Mouse (Mus musculus): ENCODE results near the gene Smg7.

Gene Smg7

GRCm38 (mm10) chr1:152804907-152805306 lies 97.5 kb downstream of the Smg7 start:
- DNase-seq, result no peak

DNA sequence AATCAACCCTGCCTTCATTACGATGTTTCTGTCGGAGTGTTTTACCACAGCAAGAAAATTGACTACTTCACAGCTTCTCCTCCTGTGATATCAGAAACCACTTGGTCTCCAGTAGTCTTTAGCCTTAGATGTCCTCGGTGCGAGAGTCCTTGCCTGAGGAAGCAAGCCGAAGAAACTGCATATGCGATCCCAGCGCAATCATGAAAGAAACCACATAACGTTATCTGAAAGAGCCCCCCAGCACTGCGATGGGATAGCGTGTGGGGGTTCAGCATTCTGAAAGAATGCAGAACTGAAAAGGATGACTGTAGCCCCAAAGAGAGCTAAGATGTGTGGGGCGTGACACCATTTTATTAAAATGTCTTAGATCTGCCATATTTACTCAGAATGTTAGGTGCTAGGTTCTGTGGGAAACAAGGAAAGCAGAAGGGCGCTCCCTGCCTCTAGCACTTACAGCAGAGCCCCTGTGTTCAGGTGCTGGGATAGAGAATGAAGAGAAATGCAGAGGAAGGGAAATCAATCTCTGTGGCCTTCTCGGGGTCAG lies 101.7 kb downstream of the Smg7 start:
- no peak for DNase-seq

DNA sequence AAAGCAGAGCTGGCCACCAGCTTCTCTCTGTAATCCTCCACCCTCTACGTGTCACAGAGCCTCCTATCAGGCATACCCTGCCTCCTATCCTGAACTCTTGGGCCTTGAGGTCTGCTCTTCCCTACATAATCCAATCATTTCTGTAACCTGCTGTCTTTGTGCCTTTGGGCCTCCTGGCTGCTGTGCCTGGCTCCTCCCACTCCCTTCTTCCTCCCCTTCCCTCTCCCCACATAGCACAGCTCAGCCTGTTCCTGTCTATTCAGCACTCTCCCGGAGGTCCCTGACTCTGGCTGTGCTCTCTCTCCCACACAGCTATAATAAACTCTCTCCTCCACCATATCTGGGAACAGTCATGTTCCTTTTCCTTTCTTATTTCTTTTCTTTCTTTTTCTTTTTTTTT lies 102.5 kb downstream of the Smg7 start, which contains the start of gene Ncf2:
Gene Ncf2, plus strand, starts transcription at position 298 of the 400 bp plus-strand sequence.
- DNase-seq, result no peak

GRCm38 (mm10) chr1:152798125-152798524 lies 104.3 kb downstream of the Smg7 start:
- DNase-seq, result no peak

- no peak for DNase-seq
Observed at GRCm38 (mm10) chr1:152796683-152797263, 105.7 kb downstream of the Smg7 start.

- no peak for DNase-seq
Observed at GRCm38 (mm10) chr1:152795688-152796255, 106.7 kb downstream of the Smg7 start.

DNA sequence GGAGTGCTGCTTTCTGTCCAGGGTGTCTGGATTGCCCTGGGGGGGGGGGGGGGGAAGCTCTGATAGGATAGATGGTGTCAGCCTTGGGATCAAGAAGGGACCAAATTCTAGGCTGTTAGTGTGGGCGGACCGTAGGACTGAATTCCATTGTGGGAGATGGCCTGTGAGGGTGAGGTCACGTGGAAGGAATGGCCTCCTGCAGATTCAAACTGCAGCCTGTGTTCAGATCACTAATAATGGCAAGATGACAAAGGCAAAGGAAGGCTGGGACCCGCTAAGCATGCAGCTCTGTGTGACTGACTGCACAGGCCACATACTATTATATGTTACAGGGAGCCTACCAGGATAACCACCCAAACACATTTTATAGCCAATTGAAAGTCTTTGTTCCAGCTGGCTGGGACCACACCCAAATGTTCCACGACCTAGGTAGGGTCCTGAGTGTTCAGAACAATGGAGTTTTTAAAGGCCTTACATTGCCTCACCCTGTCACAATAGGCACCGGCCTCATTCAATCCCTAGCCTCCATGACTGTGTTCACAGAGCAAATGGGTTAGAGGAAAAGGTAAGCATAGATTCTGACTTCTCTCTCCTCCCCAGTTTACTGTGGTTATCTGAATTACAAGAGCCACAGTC lies 108.8 kb downstream of the Smg7 start:
- no peak for DNase-seq

DNA sequence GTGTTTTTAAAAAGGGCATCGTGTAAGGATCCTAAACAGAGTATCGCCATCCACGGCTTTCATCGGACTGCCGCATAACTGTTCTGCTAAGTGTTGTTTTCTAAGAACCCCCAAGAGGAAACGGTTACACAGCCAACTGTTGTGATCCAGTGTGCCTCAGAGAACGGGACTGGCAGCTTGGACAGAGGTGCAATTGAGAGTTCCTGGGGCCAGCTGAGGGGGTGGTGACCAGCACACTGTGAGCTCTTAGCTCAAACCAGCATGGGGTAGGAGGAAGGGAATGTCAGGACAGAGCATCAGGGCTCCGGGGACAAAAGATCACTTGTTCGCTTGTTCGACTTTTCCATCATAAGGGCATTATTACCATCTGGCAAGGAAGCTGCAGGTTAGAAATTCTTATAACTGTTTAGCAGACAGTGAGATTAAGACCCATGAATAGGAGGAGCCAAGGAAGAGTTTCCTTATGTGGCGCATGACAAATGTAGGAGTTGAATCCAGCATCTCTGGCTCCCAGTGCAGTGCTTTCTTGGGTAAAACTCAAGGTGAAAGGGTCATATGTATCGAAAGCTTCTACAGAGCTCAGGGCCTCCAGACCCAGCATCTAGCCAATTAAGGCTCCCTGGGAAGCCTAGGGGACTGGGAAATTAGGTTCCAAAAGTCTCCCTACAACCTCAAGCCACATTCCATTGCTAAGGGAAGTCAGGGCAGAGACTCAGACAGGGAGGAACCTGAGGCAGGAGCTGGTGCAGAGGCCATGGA lies 109.5 kb downstream of the Smg7 start:
- no peak for DNase-seq

DNA sequence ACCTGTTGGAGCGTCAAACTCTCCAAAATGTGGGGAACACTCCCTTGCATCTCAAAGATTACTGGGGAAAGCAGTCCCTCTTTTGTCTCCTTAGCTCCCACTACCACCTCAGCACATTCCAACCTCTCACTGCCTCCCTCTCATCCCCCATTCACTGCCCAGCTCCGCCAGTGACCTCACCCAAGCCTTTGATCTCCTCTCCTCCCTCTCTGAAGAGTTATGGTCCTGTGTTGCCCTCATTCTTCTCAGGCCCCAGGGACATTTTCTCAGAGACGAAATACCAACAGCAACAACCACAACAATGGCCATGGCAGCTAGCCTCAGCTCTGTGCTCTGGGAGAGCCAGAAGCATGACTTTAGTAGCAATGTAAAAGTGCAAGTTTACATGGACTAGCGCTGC lies 111.2 kb downstream of the Smg7 start:
- no peak for DNase-seq

GRCm38 (mm10) chr1:152790821-152791220 lies 111.6 kb downstream of the Smg7 start:
- no peak for DNase-seq

- no peak for DNase-seq
Observed at GRCm38 (mm10) chr1:152790254-152790653, 112.2 kb downstream of the Smg7 start.

DNA sequence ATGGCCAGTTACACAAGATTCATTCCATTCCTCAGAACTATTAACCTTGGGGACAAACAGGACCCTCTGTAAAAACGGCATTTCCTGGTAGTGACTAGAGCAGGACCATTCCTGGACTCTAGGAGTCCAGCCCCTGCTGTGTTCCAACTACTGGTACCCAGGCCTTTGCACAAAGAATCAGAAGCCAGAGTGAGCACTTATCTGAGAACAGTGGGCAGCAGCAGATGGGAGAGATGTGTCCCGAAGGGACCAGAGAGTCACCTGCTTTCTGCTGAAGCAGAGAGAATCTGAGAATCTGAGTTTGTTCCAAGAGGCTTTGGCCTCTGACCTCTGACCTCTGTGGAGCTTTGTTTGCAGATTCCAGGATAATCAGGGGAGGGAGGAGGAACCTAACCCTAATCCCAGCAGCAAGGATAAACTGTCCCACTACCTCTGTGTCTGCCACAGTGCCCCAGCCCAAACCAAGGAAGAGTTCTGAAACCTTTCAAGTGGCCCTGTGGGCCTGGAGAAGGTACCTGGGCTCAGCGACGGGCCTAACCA lies 114.3 kb downstream of the Smg7 start:
- DNase-seq, result no peak
